Mouse (Mus musculus): ENCODE measurements around the gene Sned1.

DNA sequence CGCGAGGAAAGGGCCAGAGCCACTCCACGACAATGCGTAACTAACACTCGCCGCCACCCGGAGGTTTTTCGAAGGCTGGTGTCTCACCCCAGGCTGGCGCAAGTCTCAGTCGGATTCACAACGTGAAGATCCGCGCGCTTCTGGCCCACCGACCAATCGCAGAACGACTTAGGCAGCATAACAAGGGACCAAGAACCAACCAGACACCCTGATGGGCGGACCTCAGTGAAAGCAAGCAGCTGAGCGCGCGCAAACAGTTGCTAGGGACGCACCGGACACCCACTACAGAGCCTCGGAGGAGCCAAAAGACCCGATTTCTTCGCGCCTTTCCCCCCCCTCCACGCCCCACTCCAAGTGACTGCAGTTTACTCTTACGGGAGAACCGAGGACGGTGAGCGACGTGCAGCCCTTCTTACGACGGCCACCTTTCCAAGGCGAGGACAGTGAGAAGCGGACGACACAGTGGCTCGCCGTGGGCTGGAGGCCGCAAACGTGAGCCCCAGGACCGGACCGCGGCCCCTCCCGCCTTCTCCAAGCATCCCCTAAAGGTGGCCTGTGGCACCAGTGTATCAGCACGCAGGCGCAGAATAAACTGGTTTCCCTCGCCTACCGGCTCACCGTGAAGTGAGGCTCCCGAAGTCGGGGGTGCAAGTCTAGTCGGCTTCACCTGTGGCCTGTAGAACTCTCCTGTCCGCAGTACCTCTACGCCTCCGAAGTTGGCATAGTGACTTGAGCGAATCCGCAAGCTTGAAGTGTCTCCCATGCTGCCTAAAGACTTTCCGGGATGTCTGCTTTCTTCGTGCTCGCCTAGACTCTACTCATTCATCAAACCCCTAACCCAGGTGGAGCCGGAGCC, 107.2 kb downstream of the Sned1 start, which contains the start of the genes Ppp1r7 and Pask:
- TF ChIP-seq CTCF (IDR thresholded peaks at IDR 0.05; ENCODE audit: extremely low read depth, insufficient read length, insufficient replicate concordance, low read depth, low read length), result no peak
- TF ChIP-seq POLR2A (IDR thresholded peaks at IDR 0.05; ENCODE audit: low read depth, low read length), result no peak
